Mouse (Mus musculus) urinary bladder, postnatal 36 days (tissue): Measurements from ENCODE around the gene Slc26a8.

ENCODE experiments used
- DNase-seq, 2 experiments: peaks; one replicate each; pipeline ENCODE4 v3.0.0; 2022; ENCODE audit warnings: low spot score in 2 of 2, mixed read lengths in 1 of 2

Slc26a8 gene

DNA sequence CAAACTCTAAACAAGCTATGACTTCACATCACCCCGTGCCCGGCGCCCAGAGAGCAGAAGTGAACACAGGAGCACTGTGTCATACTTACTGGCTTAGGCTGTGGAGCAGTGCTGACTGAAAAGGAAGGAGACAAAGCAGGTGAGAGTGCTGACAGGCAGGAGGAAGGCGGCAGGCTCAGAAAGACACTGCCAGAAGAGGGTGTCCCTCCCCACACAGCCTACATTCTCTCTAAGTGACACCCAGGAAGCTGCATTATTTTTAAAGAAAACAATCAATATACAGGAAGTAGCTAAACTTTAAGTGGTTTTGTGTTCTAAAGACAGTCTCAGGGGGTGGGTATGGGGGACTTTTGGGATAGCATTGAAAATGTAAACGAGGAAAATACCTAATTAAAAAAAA lies 89.3 kb downstream of the Slc26a8 start:
- no peak for DNase-seq

DNA sequence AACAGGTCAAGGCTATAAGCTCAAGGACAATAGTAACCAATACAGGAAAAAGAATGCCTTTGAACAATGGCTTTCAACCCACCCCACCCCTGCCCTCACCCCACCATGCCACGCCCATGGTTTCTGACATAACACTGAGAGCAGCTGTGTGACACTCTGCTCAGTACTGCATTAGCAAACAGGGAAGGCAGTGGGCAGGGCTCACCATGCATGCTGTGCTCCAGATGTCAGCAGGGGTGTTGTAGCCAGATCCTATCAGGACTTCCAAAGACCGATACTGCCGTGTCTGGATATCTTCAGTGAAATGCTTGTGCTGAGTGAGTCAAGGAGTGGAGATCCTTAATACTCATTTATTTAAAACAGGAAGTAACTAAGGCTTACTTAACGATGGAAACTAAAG lies 96.1 kb downstream of the Slc26a8 start:
- no peak for DNase-seq

DNA sequence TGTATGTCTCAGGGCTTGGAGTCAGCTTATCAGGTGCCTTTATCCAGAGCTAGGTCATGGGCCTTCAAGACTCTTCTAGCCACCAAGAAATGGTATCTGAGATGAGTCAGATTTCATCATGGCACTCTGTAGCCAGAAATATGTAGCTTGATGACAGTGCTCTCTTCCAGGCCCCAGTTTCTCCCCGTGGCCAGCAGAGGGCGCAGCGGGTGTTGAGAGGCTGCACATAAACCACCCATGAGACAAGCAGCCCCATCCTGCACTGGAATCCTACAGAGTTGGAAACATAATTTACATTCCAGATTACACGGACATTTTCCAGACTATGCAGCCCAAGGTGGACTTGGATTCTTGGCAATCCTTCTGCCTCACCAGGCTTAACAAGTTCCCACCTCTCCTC lies 97.0 kb downstream of the Slc26a8 start:
- peak; percentile 43 to 56 for DNase-seq

DNA sequence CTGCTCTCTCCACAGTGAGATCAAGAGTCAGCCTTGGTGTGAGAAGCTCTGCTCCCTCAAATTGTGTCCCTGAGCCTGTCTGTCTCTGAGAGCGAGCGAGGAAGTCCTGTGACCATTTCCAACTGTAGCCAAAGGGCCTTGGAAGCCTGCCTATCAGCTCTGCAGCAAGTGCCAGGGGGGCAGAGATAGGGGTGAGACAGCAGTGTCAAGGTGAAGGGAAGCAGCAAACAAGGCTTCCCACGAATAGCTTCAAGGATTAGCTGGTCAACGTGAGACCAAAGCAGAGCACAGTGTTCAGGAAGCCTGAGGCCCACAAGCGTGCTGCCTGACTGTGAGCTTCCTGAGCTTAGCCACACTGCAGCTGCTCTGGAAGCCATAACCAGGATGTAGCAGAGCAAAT lies 98.6 kb downstream of the Slc26a8 start:
- DNase-seq: no peak

DNA sequence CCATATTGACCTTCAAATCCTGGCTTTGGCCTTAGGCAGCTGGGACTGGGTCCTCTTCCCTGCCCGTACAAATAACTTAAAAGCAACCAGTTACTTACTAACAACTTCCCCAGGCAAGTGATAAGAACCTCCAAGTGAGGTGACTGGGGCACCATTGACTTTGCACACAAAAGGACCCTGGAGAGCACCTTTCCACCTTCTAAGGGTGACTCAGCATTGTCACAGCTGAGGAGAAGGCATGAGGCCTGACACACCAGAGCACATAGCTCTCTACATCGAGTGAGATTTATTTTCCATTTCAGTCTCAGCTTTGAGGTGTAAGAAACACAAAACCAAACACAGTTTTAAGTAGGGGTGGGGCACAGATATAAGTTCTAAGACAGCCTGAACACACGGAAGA lies 99.4 kb downstream of the Slc26a8 start:
- no peak for DNase-seq

DNA sequence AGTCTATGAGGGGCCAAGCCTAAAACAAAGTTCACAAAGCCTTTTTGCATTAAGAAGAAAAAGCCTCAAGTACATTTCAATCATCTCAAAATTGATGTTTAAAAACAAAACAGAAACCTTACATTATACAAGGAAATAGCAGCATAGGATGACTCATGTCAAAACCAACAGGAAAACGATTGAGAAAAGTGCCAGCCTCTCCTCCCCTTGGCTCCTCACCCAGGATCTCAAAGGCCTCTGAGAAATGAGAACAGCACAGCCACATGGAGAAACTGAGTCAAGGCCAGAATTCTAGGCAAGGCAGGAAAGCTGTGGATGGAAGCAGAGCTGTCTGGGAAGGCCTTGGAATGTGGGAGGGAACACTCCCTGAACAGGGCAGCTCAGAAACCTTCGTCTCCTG lies 101.4 kb downstream of the Slc26a8 start:
- no peak for DNase-seq
